ENCODE assay signal across 18 mouse cellular contexts in the genomic region with DNA sequence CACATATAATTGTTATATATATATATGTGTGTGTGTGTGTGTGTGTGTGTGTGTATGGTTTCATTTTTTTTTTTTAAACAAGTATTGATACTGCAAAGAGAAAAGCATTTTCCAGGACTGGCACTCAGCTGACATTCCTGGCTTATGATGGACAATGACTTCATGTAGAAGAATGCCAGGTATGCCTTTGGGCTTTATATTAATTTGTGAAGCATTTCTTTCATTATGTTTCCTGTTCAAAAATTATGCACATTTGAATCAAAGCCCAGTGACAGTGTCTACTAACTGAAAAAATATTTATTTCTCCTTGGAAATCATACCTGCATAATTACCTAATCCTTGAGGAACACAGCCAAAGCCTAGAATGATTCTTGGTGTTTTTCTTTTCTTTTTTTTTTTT.
"Had no signal": no experiment of that assay in that cellular context is flagged by ENCODE, and none has a peak within 500 bp of the region (broad histone marks: within the 10 kb centered on the region; RNA-seq: fewer than 3 reads in every experiment).

No protein-coding gene starts in this region.

- DNase-seq: liver, postnatal 0 days; lung, adult 2 months; lung, postnatal 14 days; lung, postnatal 36 days; right cerebral cortex, postnatal 14 days; right cerebral cortex, postnatal 4 days; spleen, adult 18-20 months; thymus, adult 2 months; thymus, postnatal 25 days; thymus, postnatal 4 days had no signal

- H3K27me3 ChIP-seq: lung, embryonic 15.5 days; megakaryocyte, embryonic 14.5 days; midbrain, embryonic 13.5 days; midbrain, embryonic 15.5 days; neural tube, embryonic 12.5 days had no signal

- H3K36me3 ChIP-seq: lung, embryonic 15.5 days; midbrain, embryonic 13.5 days; midbrain, embryonic 15.5 days; neural tube, embryonic 12.5 days had no signal

- H3K4me2 ChIP-seq: lung, embryonic 15.5 days; midbrain, embryonic 11.5 days; midbrain, embryonic 13.5 days; midbrain, embryonic 15.5 days; neural tube, embryonic 12.5 days had no signal

- H3K9me3 ChIP-seq: lung, embryonic 15.5 days; megakaryocyte, embryonic 14.5 days; midbrain, embryonic 13.5 days; midbrain, embryonic 15.5 days; neural tube, embryonic 12.5 days had no signal

- H3K4me3 ChIP-seq: lung, embryonic 15.5 days; megakaryocyte, embryonic 14.5 days; midbrain, embryonic 13.5 days; midbrain, embryonic 15.5 days; neural tube, embryonic 12.5 days had no signal

- H3K9ac ChIP-seq: liver, postnatal 0 days; lung, embryonic 15.5 days; midbrain, embryonic 13.5 days; midbrain, embryonic 15.5 days; neural tube, embryonic 12.5 days had no signal

- H3K27ac ChIP-seq: lung, embryonic 15.5 days; macrophage; midbrain, embryonic 13.5 days; midbrain, embryonic 15.5 days; neural tube, embryonic 12.5 days had no signal

- H3K4me1 ChIP-seq: lung, embryonic 15.5 days; megakaryocyte, embryonic 14.5 days; midbrain, embryonic 13.5 days; midbrain, embryonic 15.5 days; neural tube, embryonic 12.5 days had no signal

- ATAC-seq: liver, postnatal 0 days; lung, postnatal 0 days; midbrain, embryonic 13.5 days; midbrain, embryonic 15.5 days had no signal
